In the genomic region with DNA sequence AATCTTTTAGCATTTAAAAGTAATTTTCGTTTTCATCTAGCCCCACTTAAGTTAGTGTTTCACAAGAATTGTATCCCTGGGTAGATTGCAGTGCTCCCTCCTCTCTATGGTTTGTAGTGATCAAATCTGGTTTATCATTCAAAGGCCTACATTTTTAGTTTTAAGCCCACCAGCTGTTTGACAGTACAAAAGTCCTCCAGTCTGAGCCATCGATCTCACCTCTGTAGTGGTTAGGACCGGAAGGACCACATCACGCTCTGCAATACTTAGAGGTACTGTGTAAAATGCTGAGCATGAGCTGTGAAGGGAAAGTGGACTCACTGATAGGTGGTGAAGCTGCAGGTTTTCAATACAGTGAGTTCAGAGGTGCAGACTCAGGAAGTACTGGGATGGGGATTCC, we compare ENCODE assay signal across 8 mouse cellular contexts. TPM values are rescaled to one million over a fixed set of nuclear protein-coding genes. Genes with fewer than 3 reads are reported as not detected.
A peak's percentile ranks its signal among the peaks of the same experiment; 100 is the strongest.
DNase-seq lines count a peak whose midpoint lies in the region; ATAC-seq and TF ChIP-seq lines count a peak whose summit lies in the region.

No protein-coding gene starts in this region.

- peak overlapping the region; percentile 97 for H3K27ac ChIP-seq in layer of hippocampus, adult 2 months
- H3K27ac ChIP-seq in hindbrain, embryonic 13.5 days = peak overlapping the region; percentile 98
- H3K27ac ChIP-seq in midbrain, embryonic 15.5 days = peak overlapping the region; percentile 98

- TF ChIP-seq CTCF in layer of hippocampus, adult 2 months (conservative IDR thresholded peaks at IDR 0.05) = no peak

- 31% methylated on average over 4 of the region's 4 CpGs for WGBS in hindbrain, embryonic 13.5 days
- WGBS in midbrain, embryonic 15.5 days = 40% methylated on average over 4 of the region's 4 CpGs

- H3K4me2 ChIP-seq in hindbrain, embryonic 13.5 days = peak overlapping the region; percentile 74
- H3K4me2 ChIP-seq in midbrain, embryonic 15.5 days = peak overlapping the region; percentile 69

- no peak for DNase-seq in layer of hippocampus, adult 2 months (ENCODE audit: low spot score in 2 of 2)
- no peak for DNase-seq in layer of hippocampus, postnatal 36 days
- peak; percentile 26 for DNase-seq in MN1 (ENCODE audit: low spot score)
- DNase-seq in adrenal gland, postnatal 4 days (ENCODE audit: low spot score in 2 of 2) = no peak
- DNase-seq in urinary bladder, postnatal 4 days (ENCODE audit: low spot score in 2 of 2) = no peak
- DNase-seq in cerebellum, adult 11-12 months = no peak

- no peak for ATAC-seq in hindbrain, embryonic 13.5 days (ENCODE audit: low FRiP score)
- no peak for ATAC-seq in midbrain, embryonic 15.5 days (replicated peaks)

- no peaks in the 10 kb centered on the region for H3K9me3 ChIP-seq in hindbrain, embryonic 13.5 days
- no peaks in the 10 kb centered on the region for H3K9me3 ChIP-seq in midbrain, embryonic 15.5 days

- H3K27me3 ChIP-seq in hindbrain, embryonic 13.5 days = no peaks in the 10 kb centered on the region
- H3K27me3 ChIP-seq in midbrain, embryonic 15.5 days (replicated peaks) = no peaks in the 10 kb centered on the region

- H3K4me3 ChIP-seq in layer of hippocampus, adult 2 months = peak overlapping the region; percentile 86
- H3K4me3 ChIP-seq in hindbrain, embryonic 13.5 days = peak overlapping the region; percentile 84
- peak overlapping the region; percentile 95 for H3K4me3 ChIP-seq in midbrain, embryonic 15.5 days

- peaks cover 6% of the 10 kb centered on the region for H3K36me3 ChIP-seq in hindbrain, embryonic 13.5 days
- H3K36me3 ChIP-seq in midbrain, embryonic 15.5 days (replicated peaks) = peaks cover 5% of the 10 kb centered on the region; the same call in 1 of the 2 replicates

- peaks cover 47% of the 10 kb centered on the region for H3K4me1 ChIP-seq in hindbrain, embryonic 13.5 days (replicated peaks)
- H3K4me1 ChIP-seq in midbrain, embryonic 15.5 days = peaks cover 46% of the 10 kb centered on the region

- peak overlapping the region; percentile 95 for H3K9ac ChIP-seq in hindbrain, embryonic 13.5 days
- peak overlapping the region; percentile 89 for H3K9ac ChIP-seq in midbrain, embryonic 15.5 days

RNA-seq across cellular contexts. Expression of a gene that starts 1.0 kb away (rescaled TPM):
- 10 to 100 TPM; 55.6 to 55.8 TPM for total RNA-seq in layer of hippocampus, adult 2 months (2021)
- 10 to 100 TPM; 58.2 to 60.3 TPM for total RNA-seq in layer of hippocampus, postnatal 36 days (2021)
- polyA plus RNA-seq in hindbrain, embryonic 13.5 days (2015; fragmentation: Nextera tagmentation; extraction: Ambion mirVana) = 105 and 106 TPM in 2 replicates
- 91.7 and 95.4 TPM in 2 replicates for polyA plus RNA-seq in midbrain, embryonic 15.5 days (2015; fragmentation: Nextera tagmentation; extraction: Ambion mirVana)
- total RNA-seq in adrenal gland, postnatal 4 days (2021) = 100 to 1,000 TPM; 107 to 109 TPM

RNA-seq across cellular contexts. Expression of a gene that starts 10.3 kb away (rescaled TPM):
- total RNA-seq in layer of hippocampus, adult 2 months (2021) = not detected
- total RNA-seq in layer of hippocampus, postnatal 36 days (2021) = not detected
- 0.35 and 0.58 TPM in 2 replicates for polyA plus RNA-seq in hindbrain, embryonic 13.5 days (2015; fragmentation: Nextera tagmentation; extraction: Ambion mirVana)
- not detected in 2 replicates for polyA plus RNA-seq in midbrain, embryonic 15.5 days (2015; fragmentation: Nextera tagmentation; extraction: Ambion mirVana)
- under 1 TPM in 1 of 2 experiments, not detected in 1; 0.34 TPM for total RNA-seq in adrenal gland, postnatal 4 days (2021)

RNA-seq across cellular contexts. Expression of a gene that starts 24.3 kb away (rescaled TPM):
- not detected for total RNA-seq in layer of hippocampus, adult 2 months (2021)
- not detected for total RNA-seq in layer of hippocampus, postnatal 36 days (2021)
- polyA plus RNA-seq in hindbrain, embryonic 13.5 days (2015; fragmentation: Nextera tagmentation; extraction: Ambion mirVana) = 0.05 TPM in 1 of 2 replicates, not detected in the other
- polyA plus RNA-seq in midbrain, embryonic 15.5 days (2015; fragmentation: Nextera tagmentation; extraction: Ambion mirVana) = not detected in 2 replicates
- under 1 TPM; 0.20 to 0.54 TPM for total RNA-seq in adrenal gland, postnatal 4 days (2021)

RNA-seq across cellular contexts. Expression of a gene that starts 31.6 kb away (rescaled TPM):
- under 1 TPM; 0.15 to 0.22 TPM for total RNA-seq in layer of hippocampus, adult 2 months (2021)
- total RNA-seq in layer of hippocampus, postnatal 36 days (2021) = under 1 TPM in 1 of 2 experiments, not detected in 1; 0.15 TPM
- 6.8 and 9.0 TPM in 2 replicates for polyA plus RNA-seq in hindbrain, embryonic 13.5 days (2015; fragmentation: Nextera tagmentation; extraction: Ambion mirVana)
- polyA plus RNA-seq in midbrain, embryonic 15.5 days (2015; fragmentation: Nextera tagmentation; extraction: Ambion mirVana) = 0.13 TPM in 1 of 2 replicates, not detected in the other
- not detected for total RNA-seq in adrenal gland, postnatal 4 days (2021)

RNA-seq across cellular contexts. Expression of a gene that starts 49.4 kb away (rescaled TPM):
- 10 to 100 TPM; 13.6 to 15.0 TPM for total RNA-seq in layer of hippocampus, adult 2 months (2021)
- total RNA-seq in layer of hippocampus, postnatal 36 days (2021) = 10 to 100 TPM; 17.1 to 17.9 TPM
- polyA plus RNA-seq in hindbrain, embryonic 13.5 days (2015; fragmentation: Nextera tagmentation; extraction: Ambion mirVana) = 1.3 and 1.5 TPM in 2 replicates
- polyA plus RNA-seq in midbrain, embryonic 15.5 days (2015; fragmentation: Nextera tagmentation; extraction: Ambion mirVana) = 0.58 and 1.2 TPM in 2 replicates
- 100 to 1,000 TPM; 201 to 207 TPM for total RNA-seq in adrenal gland, postnatal 4 days (2021)
